Mouse (Mus musculus): ENCODE results near the gene Smchd1. TPM values are rescaled to one million over a fixed set of nuclear protein-coding genes. Genes with fewer than 3 reads are reported as not detected.

The Smchd1 gene
- polyA plus RNA-seq, 1 experiment from 2014 or later: 25.6 TPM

GRCm38 (mm10) chr17:71489703-71490461 lies 14.7 kb upstream of the Smchd1 start:
- TF ChIP-seq CTCF (IDR thresholded peaks at IDR 0.05; ENCODE audit: low read depth): no peak
- WGBS: 76% methylated on average over 9 of the region's 9 CpGs
- Histone ChIP-seq H3K27ac (ENCODE audit: low read depth, low read length) (no peak overlapping the region), H3K9me3 (ENCODE audit: control insufficient read depth) (no peaks in the 10 kb centered on the region), H3K36me3 (ENCODE audit: control insufficient read depth, insufficient read depth) (no peaks in the 10 kb centered on the region), H3K9ac (ENCODE audit: low read depth, low read length) (no peak overlapping the region), H3K27me3 (replicated peaks; ENCODE audit: control insufficient read depth, insufficient read depth, low read length) (no peaks in the 10 kb centered on the region), H3K4me1 (replicated peaks; ENCODE audit: control insufficient read depth, insufficient read depth, low read length) (no peaks in the 10 kb centered on the region), H3K4me3 (ENCODE audit: low read depth, low read length) (no peak overlapping the region), H3K4me2 (replicated peaks; ENCODE audit: low read depth) (no peak overlapping the region)
- ATAC-seq: no peak

- peak overlapping the region; percentile 61; the same call in 1 of the 2 replicates for H3K27ac ChIP-seq (ENCODE audit: low read depth, low read length)
- no peaks in the 10 kb centered on the region for H3K4me1 ChIP-seq (replicated peaks; ENCODE audit: control insufficient read depth, insufficient read depth, low read length)
- H3K9ac ChIP-seq (ENCODE audit: low read depth, low read length): no peak overlapping the region
- no peaks in the 10 kb centered on the region for H3K9me3 ChIP-seq (ENCODE audit: control insufficient read depth)
- no peak overlapping the region for H3K4me3 ChIP-seq (ENCODE audit: low read depth, low read length)
- H3K36me3 ChIP-seq (ENCODE audit: control insufficient read depth, insufficient read depth): no peaks in the 10 kb centered on the region
- WGBS: 32% methylated on average over 8 of the region's 8 CpGs
- H3K4me2 ChIP-seq (replicated peaks; ENCODE audit: low read depth): peak overlapping the region; percentile 32
- H3K27me3 ChIP-seq (replicated peaks; ENCODE audit: control insufficient read depth, insufficient read depth, low read length): no peaks in the 10 kb centered on the region
- no peak for TF ChIP-seq CTCF (IDR thresholded peaks at IDR 0.05; ENCODE audit: low read depth)
- no peak for ATAC-seq
Measured at GRCm38 (mm10) chr17:71486231-71486851, 11.2 kb upstream of the Smchd1 start.

- H3K27ac ChIP-seq (ENCODE audit: low read depth, low read length): peak overlapping the region; percentile 61; the same call in 1 of the 2 replicates
- H3K4me2 ChIP-seq (replicated peaks; ENCODE audit: low read depth): peak overlapping the region; percentile 32
- no peaks in the 10 kb centered on the region for H3K9me3 ChIP-seq (ENCODE audit: control insufficient read depth)
- TF ChIP-seq CTCF (IDR thresholded peaks at IDR 0.05; ENCODE audit: low read depth): no peak
- no peaks in the 10 kb centered on the region for H3K36me3 ChIP-seq (ENCODE audit: control insufficient read depth, insufficient read depth)
- ATAC-seq: no peak
- no peaks in the 10 kb centered on the region for H3K4me1 ChIP-seq (replicated peaks; ENCODE audit: control insufficient read depth, insufficient read depth, low read length)
- no peak overlapping the region for H3K9ac ChIP-seq (ENCODE audit: low read depth, low read length)
- H3K4me3 ChIP-seq (ENCODE audit: low read depth, low read length): no peak overlapping the region
- no peaks in the 10 kb centered on the region for H3K27me3 ChIP-seq (replicated peaks; ENCODE audit: control insufficient read depth, insufficient read depth, low read length)
- 64% methylated on average over 12 of the region's 12 CpGs for WGBS
Measured at GRCm38 (mm10) chr17:71485791-71486230, 10.7 kb upstream of the Smchd1 start.

GRCm38 (mm10) chr17:71484711-71485110 lies 9.6 kb upstream of the Smchd1 start:
- 95% methylated on average over 5 of the region's 5 CpGs for WGBS
- no peaks in the 10 kb centered on the region for H3K27me3 ChIP-seq (replicated peaks; ENCODE audit: control insufficient read depth, insufficient read depth, low read length)
- no peaks in the 10 kb centered on the region for H3K4me1 ChIP-seq (replicated peaks; ENCODE audit: control insufficient read depth, insufficient read depth, low read length)
- no peaks in the 10 kb centered on the region for H3K9me3 ChIP-seq (ENCODE audit: control insufficient read depth)
- H3K36me3 ChIP-seq (ENCODE audit: control insufficient read depth, insufficient read depth): no peaks in the 10 kb centered on the region
- H3K9ac ChIP-seq (ENCODE audit: low read depth, low read length): no peak overlapping the region
- no peak overlapping the region for H3K4me3 ChIP-seq (ENCODE audit: low read depth, low read length)
- H3K4me2 ChIP-seq (replicated peaks; ENCODE audit: low read depth): no peak overlapping the region
- TF ChIP-seq CTCF (IDR thresholded peaks at IDR 0.05; ENCODE audit: low read depth): no peak
- ATAC-seq: no peak
- 0 out of 2 replicates have a peak overlapping the region, but pooled peaks have one; percentile 61 for H3K27ac ChIP-seq (ENCODE audit: low read depth, low read length)

GRCm38 (mm10) chr17:71483418-71484060 lies 8.4 kb upstream of the Smchd1 start:
- no peaks in the 10 kb centered on the region for H3K27me3 ChIP-seq (replicated peaks; ENCODE audit: control insufficient read depth, insufficient read depth, low read length)
- no peaks in the 10 kb centered on the region for H3K4me1 ChIP-seq (replicated peaks; ENCODE audit: control insufficient read depth, insufficient read depth, low read length)
- H3K4me2 ChIP-seq (replicated peaks; ENCODE audit: low read depth): no peak overlapping the region
- no peaks in the 10 kb centered on the region for H3K9me3 ChIP-seq (ENCODE audit: control insufficient read depth)
- ATAC-seq: no peak
- H3K9ac ChIP-seq (ENCODE audit: low read depth, low read length): no peak overlapping the region
- no peaks in the 10 kb centered on the region for H3K36me3 ChIP-seq (ENCODE audit: control insufficient read depth, insufficient read depth)
- no peak for TF ChIP-seq CTCF (IDR thresholded peaks at IDR 0.05; ENCODE audit: low read depth)
- no peak overlapping the region for H3K4me3 ChIP-seq (ENCODE audit: low read depth, low read length)
- H3K27ac ChIP-seq (ENCODE audit: low read depth, low read length): no peak overlapping the region
- 83% methylated on average over 7 of the region's 7 CpGs for WGBS

- Histone ChIP-seq H3K9ac (ENCODE audit: low read depth, low read length) (no peak overlapping the region), H3K4me3 (ENCODE audit: low read depth, low read length) (no peak overlapping the region), H3K4me2 (replicated peaks; ENCODE audit: low read depth) (no peak overlapping the region), H3K27ac (ENCODE audit: low read depth, low read length) (no peak overlapping the region), H3K9me3 (ENCODE audit: control insufficient read depth) (no peaks in the 10 kb centered on the region), H3K27me3 (replicated peaks; ENCODE audit: control insufficient read depth, insufficient read depth, low read length) (no peaks in the 10 kb centered on the region), H3K4me1 (replicated peaks; ENCODE audit: control insufficient read depth, insufficient read depth, low read length) (no peaks in the 10 kb centered on the region), H3K36me3 (ENCODE audit: control insufficient read depth, insufficient read depth) (no peaks in the 10 kb centered on the region)
- no peak for TF ChIP-seq CTCF (IDR thresholded peaks at IDR 0.05; ENCODE audit: low read depth)
- no peak for ATAC-seq
- WGBS: 36% methylated on average over 5 of the region's 5 CpGs
Measured at GRCm38 (mm10) chr17:71479381-71479901, 4.3 kb upstream of the Smchd1 start.
